Mouse (Mus musculus): ENCODE data around the gene Atl2. TPM values are rescaled to one million over a fixed set of nuclear protein-coding genes. Genes with fewer than 3 reads are reported as not detected.

The Atl2 gene
- polyA plus RNA-seq, 1 experiment from 2014 or later: 29.7 TPM

DNA sequence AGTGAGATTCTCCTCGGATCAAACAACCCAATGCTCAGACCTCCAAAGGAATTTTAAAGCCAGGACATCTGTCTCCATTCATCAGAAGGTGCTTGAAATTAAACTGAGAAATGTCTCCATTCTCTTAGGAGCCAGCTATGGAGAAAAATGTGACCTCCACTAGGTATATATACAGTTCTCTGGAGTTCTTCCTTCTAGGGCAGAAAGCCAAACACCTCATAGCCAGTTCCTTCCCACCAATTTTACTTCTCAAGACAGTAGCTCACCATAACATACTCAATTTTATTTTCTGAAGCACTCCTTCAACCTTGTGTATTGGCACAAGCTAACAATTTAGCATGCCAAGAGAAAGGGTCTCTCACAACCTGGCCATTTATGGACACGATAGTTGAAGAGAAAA is 91.2 kb downstream of the Atl2 start:
- ATAC-seq (ENCODE audit: low read depth) (no peak), DNase-seq (ENCODE audit: low spot score) (no peak)
- H3K27me3 ChIP-seq (replicated peaks; ENCODE audit: control insufficient read depth, insufficient read depth, low read length): no peaks in the 10 kb centered on the region
- no peaks in the 10 kb centered on the region for H3K9me3 ChIP-seq (ENCODE audit: control insufficient read depth, low read length)
- H3K4me2 ChIP-seq (ENCODE audit: low read depth, low read length): no peak overlapping the region
- no peak overlapping the region for H3K9ac ChIP-seq (ENCODE audit: low read depth, low read length)
- H3K27ac ChIP-seq (replicated peaks; ENCODE audit: low read depth, low read length): no peak overlapping the region
- H3K4me1 ChIP-seq (ENCODE audit: control insufficient read depth, insufficient read depth, low read length): peaks cover 6% of the 10 kb centered on the region; the same call in 1 of the 2 replicates
- 46% methylated on average over 2 of the region's 2 CpGs for WGBS
- no peak overlapping the region for H3K4me3 ChIP-seq (ENCODE audit: low read depth, low read length)
- no peaks in the 10 kb centered on the region for H3K36me3 ChIP-seq (ENCODE audit: control insufficient read depth, insufficient read depth, low read length)

DNA sequence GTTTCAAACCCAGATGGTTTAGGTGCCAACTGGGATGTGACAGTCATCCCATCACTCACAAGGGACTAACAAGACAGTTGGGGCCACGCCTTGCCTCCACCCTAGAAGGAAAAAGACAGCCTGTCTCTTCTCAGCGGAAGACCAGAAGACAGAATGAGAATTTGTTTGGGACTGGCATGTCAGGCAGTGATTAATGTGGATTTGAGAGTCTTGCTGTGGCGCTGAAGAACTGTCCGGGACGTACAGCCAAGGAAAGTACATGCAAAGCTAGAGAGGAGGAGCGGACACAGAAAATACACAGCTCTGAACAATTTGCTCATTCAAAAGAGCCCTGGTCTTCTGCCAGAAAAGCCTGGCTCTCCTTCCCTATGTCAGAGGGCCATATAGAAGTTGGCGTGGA is 93.9 kb downstream of the Atl2 start:
- ATAC-seq (ENCODE audit: low read depth) (no peak), DNase-seq (ENCODE audit: low spot score) (no peak)
- H3K4me2 ChIP-seq (ENCODE audit: low read depth, low read length): no peak overlapping the region
- H3K4me1 ChIP-seq (ENCODE audit: control insufficient read depth, insufficient read depth, low read length): no peaks in the 10 kb centered on the region; the same call in 1 of the 2 replicates
- H3K9ac ChIP-seq (ENCODE audit: low read depth, low read length): no peak overlapping the region
- 64% methylated on average over 7 of the region's 7 CpGs for WGBS
- no peaks in the 10 kb centered on the region for H3K9me3 ChIP-seq (ENCODE audit: control insufficient read depth, low read length)
- H3K27ac ChIP-seq (replicated peaks; ENCODE audit: low read depth, low read length): no peak overlapping the region
- no peak overlapping the region for H3K4me3 ChIP-seq (ENCODE audit: low read depth, low read length)
- no peaks in the 10 kb centered on the region for H3K36me3 ChIP-seq (ENCODE audit: control insufficient read depth, insufficient read depth, low read length)
- no peaks in the 10 kb centered on the region for H3K27me3 ChIP-seq (replicated peaks; ENCODE audit: control insufficient read depth, insufficient read depth, low read length)

DNA sequence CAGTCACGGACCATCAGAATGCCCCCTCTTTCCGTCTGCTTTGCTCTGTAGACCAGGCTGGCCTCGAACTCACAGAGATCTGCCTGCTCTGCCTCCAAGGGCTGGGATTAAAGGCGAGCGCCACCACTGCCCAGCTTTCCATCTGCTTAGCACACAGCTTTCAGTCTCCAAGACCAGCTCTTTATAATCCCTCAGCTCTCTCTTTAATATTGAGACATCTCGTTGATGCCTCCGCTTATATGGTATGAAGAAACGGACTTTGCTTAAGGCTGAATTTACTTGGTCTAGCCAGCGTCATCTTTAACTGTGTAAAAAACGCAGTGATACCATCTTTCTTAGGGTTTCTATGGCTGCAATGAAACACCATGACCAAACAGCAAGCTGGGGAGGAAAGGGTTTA is 97.1 kb downstream of the Atl2 start:
- Histone ChIP-seq H3K27ac (replicated peaks; ENCODE audit: low read depth, low read length) (no peak overlapping the region), H3K9ac (ENCODE audit: low read depth, low read length) (no peak overlapping the region), H3K36me3 (ENCODE audit: control insufficient read depth, insufficient read depth, low read length) (no peaks in the 10 kb centered on the region), H3K9me3 (ENCODE audit: control insufficient read depth, low read length) (no peaks in the 10 kb centered on the region), H3K4me3 (ENCODE audit: low read depth, low read length) (no peak overlapping the region), H3K4me2 (ENCODE audit: low read depth, low read length) (no peak overlapping the region), H3K4me1 (ENCODE audit: control insufficient read depth, insufficient read depth, low read length) (no peaks in the 10 kb centered on the region; the same call in 1 of the 2 replicates), H3K27me3 (replicated peaks; ENCODE audit: control insufficient read depth, insufficient read depth, low read length) (no peaks in the 10 kb centered on the region)
- DNase-seq (ENCODE audit: low spot score) (no peak), ATAC-seq (ENCODE audit: low read depth) (no peak)
- 94% methylated on average over 10 of the region's 10 CpGs for WGBS

Other genes with a start within 250 kb of the Atl2 start
- 8.6 and 9.9 TPM in 2 replicates for gene Cyp1b1, start 181.1 kb downstream of the Atl2 start, polyA plus RNA-seq (2014; fragmentation: Nextera tagmentation; extraction: Ambion mirVana)
- 55.6 and 61.0 TPM in 2 replicates for gene Hnrnpll, start 166.2 kb upstream of the Atl2 start, polyA plus RNA-seq (2014; fragmentation: Nextera tagmentation; extraction: Ambion mirVana)
- 25.8 and 27.3 TPM in 2 replicates for gene Galm, start 231.3 kb upstream of the Atl2 start, polyA plus RNA-seq (2014; fragmentation: Nextera tagmentation; extraction: Ambion mirVana)

Data from embryonic facial prominence, embryonic 14.5 days (tissue).